Mouse (Mus musculus) gastrocnemius, adult 8-10 months (tissue): ENCODE results near the gene Dppa3. TPM values are rescaled to one million over a fixed set of nuclear protein-coding genes. Genes with fewer than 3 reads are reported as not detected.
"Not testable (repeated sequence)": the region's sequence is repeated elsewhere in the genome, so short reads cannot be mapped to it uniquely, and the experiment has no call there.

ENCODE experiments used
- DNase-seq, 2 experiments: peaks; one replicate each; pipeline ENCODE4 v3.0.0; 2022; ENCODE audit warnings: low spot score in 2 of 2
- total RNA-seq, 4 experiments: library from RNA; stranded (reverse); gene quantifications; 2 replicates each; pipeline ENCODE4 v1.2.4; 2022

Gene Dppa3
- total RNA-seq, 4 experiments from 2014 or later, result not detected

GRCm38 (mm10) chr6:122609771-122610170 lies 16.4 kb upstream of the Dppa3 start, which contains the start of gene Gdf3:
Gene Gdf3, minus strand, starts transcription at chr6:122610087.
- no peak for DNase-seq

DNA sequence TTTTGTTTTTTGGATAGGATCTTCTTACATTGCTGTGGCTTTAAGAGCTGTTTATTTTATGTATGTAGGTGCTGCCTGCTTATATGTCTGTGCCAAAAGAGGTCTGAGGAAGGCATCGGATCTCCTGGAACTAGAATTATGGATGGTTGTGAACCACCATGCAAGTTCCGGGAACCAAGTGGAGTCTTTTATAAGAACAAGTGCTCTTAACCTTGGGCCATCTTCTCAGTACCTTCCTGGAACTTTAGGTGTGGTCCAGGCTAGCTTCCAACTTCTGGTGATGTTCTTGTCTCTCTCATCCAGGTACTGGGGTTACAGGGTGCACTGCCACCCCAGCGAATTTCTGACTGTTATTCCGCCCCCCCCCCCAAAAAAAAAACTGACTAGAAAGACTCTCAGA lies 13.8 kb upstream of the Dppa3 start:
- no peak for DNase-seq

- DNase-seq, result no peak
These were observed 12.2 kb upstream of the Dppa3 start for GRCm38 (mm10) chr6:122614047-122614446.

GRCm38 (mm10) chr6:122616022-122616421 lies 10.2 kb upstream of the Dppa3 start:
- no peak for DNase-seq

DNA sequence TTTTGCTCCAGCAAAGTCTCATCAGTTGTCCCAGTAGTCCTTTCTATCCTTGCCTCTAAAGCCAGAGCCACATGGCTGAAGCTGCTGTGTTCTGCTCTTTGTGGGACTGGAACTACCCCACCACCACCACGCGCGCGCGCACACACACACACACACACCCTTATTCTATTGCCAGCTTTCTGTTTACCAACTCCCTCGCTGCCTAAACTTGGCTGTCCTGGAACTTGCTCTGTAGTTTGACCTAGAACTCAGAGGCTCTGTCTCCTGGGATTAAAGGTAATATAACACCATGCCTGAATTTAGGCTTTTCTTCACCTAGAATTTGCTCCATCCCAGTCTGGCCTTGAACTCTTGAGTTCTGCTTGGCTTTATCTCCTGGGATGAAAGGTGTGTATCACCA lies 5.1 kb upstream of the Dppa3 start:
- DNase-seq, result no peak

GRCm38 (mm10) chr6:122624480-122624879 lies 1.7 kb upstream of the Dppa3 start:
- no peak for DNase-seq

- no peak for DNase-seq
These were observed 1.1 kb upstream of the Dppa3 start for GRCm38 (mm10) chr6:122625156-122625555.

- no peak for DNase-seq
These were observed 1.4 kb downstream of the Dppa3 start for GRCm38 (mm10) chr6:122627469-122628108.

DNA sequence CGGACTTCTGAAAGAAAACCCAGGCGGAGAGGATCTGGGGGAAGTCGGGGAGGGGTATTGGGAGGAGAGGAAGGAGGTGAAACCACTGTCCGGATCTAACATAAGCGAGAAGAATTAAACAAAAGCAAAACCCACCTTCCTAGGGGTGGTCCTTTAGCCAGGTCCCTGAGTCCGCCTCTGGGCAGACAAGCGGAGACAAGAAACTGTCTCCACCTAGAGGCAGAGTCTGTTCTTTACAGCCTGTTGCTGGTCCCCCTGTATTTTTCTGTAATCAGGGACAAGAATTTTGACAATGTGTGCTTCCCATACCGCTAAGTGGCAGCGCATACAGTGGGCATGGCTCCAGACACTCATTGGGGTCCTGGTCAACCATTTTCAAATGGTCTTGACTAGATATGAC lies 7.2 kb downstream of the Dppa3 start:
- no peak for DNase-seq

DNA sequence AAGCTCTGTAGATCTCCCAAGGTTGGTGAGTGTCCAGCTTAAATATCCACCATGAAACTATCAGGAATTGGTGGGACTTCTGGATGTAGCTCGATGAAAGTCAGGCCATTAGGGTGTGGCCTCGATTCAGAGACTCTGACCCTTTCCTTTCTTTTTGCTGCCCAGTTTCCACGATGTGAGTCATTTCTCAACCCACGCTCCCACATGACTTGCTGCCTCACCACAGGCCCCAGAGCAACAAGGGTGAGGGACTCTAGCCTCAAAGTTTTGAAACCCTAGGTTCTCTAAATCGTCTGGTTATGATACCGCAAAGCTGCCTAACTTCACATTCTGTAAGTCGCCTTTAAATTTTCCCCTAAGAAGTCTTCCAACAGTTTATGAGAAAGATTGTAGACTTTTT lies 9.1 kb downstream of the Dppa3 start:
- no peak for DNase-seq

GRCm38 (mm10) chr6:122636666-122637065 lies 10.5 kb downstream of the Dppa3 start:
- no peak for DNase-seq

GRCm38 (mm10) chr6:122637566-122637965 lies 11.4 kb downstream of the Dppa3 start:
- DNase-seq, result not testable (repeated sequence)

DNA sequence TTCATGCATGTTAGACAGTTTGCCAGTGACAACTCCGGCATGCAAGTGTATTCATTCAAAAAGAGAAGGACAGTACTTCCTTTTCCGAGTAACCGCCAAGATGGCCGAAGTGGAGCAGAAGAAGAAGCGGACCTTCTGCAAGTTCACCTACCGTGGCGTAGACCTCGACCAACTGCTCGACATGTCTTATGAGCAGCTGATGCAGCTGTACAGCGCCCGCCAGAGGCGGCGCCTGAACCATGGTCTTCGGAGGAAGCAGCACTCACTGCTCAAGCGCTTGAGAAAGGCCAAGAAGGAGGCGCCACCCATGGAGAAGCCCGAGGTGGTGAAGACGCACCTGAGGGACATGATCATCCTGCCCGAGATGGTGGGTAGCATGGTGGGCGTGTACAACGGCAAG lies 18.0 kb downstream of the Dppa3 start:
- not testable (repeated sequence) for DNase-seq

GRCm38 (mm10) chr6:122649903-122650302 lies 23.7 kb downstream of the Dppa3 start:
- no peak for DNase-seq

DNA sequence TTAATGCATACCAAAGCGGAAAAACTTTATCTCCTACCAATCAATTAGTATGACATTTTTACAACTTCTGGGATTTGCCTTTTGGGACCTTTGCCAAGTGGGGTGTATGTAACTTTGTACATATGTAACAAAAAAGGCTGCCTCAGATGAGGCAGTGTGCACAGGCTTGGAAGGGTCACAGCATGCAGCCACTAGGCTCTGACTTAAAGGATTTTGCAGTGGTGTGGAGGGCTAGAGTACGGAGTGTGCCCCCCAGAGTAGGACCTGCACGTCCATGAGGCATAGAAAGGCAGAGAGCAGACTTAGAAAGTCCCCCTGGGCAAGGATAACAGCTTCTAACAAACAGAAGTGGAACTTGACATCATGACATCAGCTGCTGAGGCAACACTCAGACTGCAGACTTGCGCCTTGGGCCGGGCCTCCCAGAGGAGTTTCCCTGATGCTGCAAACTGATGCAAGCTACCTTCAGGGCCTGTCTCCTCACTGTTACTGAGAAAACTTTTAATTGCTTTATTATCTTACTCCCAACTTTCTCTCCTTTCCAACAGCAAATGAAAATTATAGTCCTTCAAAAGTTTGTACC lies 24.3 kb downstream of the Dppa3 start:
- no peak for DNase-seq

DNA sequence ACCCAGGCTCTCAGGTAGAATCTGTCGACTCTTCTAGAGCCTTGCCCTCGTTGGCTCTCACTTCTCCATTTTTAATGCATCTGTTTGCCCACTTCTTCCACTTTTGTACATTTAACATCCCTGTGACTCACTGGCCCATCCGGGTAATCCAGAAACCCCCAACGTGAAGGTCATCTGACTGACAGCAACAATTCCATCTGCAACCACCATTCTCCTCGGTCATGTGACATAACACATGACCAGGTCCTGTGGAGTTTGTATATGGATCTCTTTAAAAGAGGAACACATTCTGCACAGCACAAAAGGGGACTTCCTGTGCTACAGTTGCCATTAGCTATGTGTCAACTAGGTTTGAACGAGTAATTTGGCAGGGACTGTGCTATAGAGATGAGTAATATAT lies 28.1 kb downstream of the Dppa3 start:
- DNase-seq, result no peak

DNA sequence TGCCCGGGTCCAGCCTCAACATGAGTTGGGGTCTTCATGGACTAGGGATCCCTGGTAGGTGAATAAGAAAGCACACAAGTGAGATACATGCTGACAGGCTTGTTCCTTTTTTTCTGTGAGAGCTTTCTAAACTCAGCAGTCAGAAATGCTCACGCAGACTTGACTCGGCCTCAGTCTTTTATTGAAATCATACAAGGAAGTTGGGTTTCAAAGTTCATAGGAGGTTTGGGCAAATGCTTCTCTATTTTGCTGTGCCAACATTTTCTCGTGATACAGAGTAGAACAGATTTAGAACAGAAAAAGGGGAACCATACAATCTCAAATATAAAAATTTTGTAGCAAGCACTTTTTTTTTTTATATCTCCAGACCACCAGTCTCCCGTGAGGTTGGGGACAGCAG lies 31.4 kb downstream of the Dppa3 start:
- DNase-seq, result no peak

DNA sequence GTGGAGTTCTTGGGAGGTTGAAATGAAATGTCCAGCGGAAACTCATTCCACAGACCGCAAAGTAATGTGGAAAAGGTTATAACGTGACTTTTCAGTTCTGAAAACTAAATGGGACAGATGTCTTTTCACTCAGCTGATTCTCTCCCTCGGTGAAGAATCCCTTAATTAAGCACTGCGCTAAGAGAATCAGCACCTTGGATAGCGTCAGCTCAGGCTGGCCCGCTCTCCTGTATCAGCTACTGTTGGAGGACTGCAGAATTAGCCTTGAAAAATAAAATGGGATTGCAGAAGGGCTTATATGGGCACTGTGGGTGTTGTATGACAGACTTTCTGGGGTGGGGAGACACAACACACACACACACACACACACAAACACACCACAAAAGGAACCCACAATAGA lies 33.4 kb downstream of the Dppa3 start:
- DNase-seq, result no peak

DNA sequence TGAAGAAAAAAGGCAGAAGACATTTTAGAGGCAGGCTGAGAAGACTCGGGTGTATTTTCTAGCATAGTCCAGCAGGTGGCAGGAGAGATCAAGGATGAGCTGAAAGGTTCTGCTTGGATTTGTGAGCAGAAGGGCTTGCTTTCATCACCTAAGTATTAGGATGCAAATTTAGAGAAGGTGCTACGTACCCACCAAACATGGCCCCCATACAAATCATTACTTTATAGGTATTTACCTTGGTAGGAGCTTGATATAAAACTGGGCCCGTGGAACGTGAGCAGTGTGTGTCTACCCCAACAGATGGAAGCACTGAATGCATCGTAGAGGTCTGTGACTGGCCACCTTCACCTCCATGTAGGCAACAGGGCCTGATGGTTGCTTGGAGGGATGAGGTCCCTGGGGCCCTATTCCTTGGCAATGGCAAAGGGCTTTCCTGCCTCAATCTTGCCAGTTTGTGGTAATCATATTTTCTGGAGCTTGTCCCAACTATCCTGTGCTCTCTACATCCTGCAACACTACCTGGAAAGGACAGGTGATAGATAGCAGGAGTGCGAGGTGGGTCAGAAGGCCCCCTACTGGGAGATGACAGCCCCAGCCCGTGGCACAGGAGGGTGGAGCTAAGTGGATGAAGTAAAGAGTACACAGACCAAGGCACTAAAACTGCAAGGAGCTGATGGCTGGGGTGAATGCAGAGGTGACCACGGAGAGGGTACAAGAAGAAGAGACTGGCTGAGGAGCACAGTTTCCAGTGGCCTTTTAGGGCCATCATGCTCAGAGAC lies 34.6 kb downstream of the Dppa3 start:
- DNase-seq, result no peak

GRCm38 (mm10) chr6:122662551-122663264 lies 36.5 kb downstream of the Dppa3 start:
- DNase-seq, result no peak

GRCm38 (mm10) chr6:122663596-122664206 lies 37.5 kb downstream of the Dppa3 start:
- DNase-seq, result no peak

GRCm38 (mm10) chr6:122665866-122666265 lies 39.7 kb downstream of the Dppa3 start:
- DNase-seq, result no peak
